Mouse (Mus musculus): ENCODE results near the gene BC049352. TPM values are rescaled to one million over a fixed set of nuclear protein-coding genes. Genes with fewer than 3 reads are reported as not detected.

BC049352 gene
- polyA plus RNA-seq, 2 experiments: not detected

GRCm38 (mm10) chr9:45294210-45295011, 112.6 kb downstream of the BC049352 start:
- Histone ChIP-seq H3K9me3 (ENCODE audit: control insufficient read depth, low read length) (no peaks in the 10 kb centered on the region), H3K27ac (replicated peaks; ENCODE audit: low read depth, low read length) (no peak overlapping the region), H3K4me2 (replicated peaks; ENCODE audit: low read depth, low read length, severe bottlenecking) (no peak overlapping the region), H3K4me3 (replicated peaks; ENCODE audit: low read length) (no peak overlapping the region), H3K9ac (ENCODE audit: low read depth, low read length, severe bottlenecking) (no peak overlapping the region), H3K27me3 (ENCODE audit: control insufficient read depth, insufficient read depth, low read length) (no peaks in the 10 kb centered on the region), H3K36me3 (ENCODE audit: control insufficient read depth, insufficient read depth, low read length) (no peaks in the 10 kb centered on the region), H3K4me1 (ENCODE audit: control insufficient read depth, insufficient read depth, low read length) (no peaks in the 10 kb centered on the region)
- DNase-seq (ENCODE audit: low spot score) (no peak), ATAC-seq (ENCODE audit: low FRiP score, low read depth) (no peak)
- no peak for TF ChIP-seq POLR2A (IDR thresholded peaks at IDR 0.05; ENCODE audit: borderline replicate concordance, extremely low read depth, insufficient read depth, insufficient read length)
- WGBS: 44% methylated on average over 10 of the region's 10 CpGs

GRCm38 (mm10) chr9:45299231-45300006, 117.6 kb downstream of the BC049352 start:
- Histone ChIP-seq H3K9me3 (ENCODE audit: control insufficient read depth, low read length) (no peaks in the 10 kb centered on the region), H3K9ac (ENCODE audit: low read depth, low read length, severe bottlenecking) (no peak overlapping the region), H3K4me3 (replicated peaks; ENCODE audit: low read length) (no peak overlapping the region), H3K36me3 (ENCODE audit: control insufficient read depth, insufficient read depth, low read length) (no peaks in the 10 kb centered on the region), H3K4me2 (replicated peaks; ENCODE audit: low read depth, low read length, severe bottlenecking) (no peak overlapping the region), H3K27me3 (ENCODE audit: control insufficient read depth, insufficient read depth, low read length) (no peaks in the 10 kb centered on the region), H3K4me1 (ENCODE audit: control insufficient read depth, insufficient read depth, low read length) (no peaks in the 10 kb centered on the region), H3K27ac (replicated peaks; ENCODE audit: low read depth, low read length) (no peak overlapping the region)
- no peak for DNase-seq (ENCODE audit: low spot score)
- no peak for ATAC-seq (ENCODE audit: low FRiP score, low read depth)
- no peak for TF ChIP-seq POLR2A (IDR thresholded peaks at IDR 0.05; ENCODE audit: borderline replicate concordance, extremely low read depth, insufficient read depth, insufficient read length)
- 77% methylated on average over 11 of the region's 11 CpGs for WGBS

Small RNA genes within 50 kb of the gene (microRNA-seq; reads per million reads assigned to microRNA genes)
- gene Mir7086: not detected

Other genes starting within 250 kb of the BC049352 start
- 23.9 and 26.4 TPM in 2 replicates for gene Ube4a, start 216.4 kb upstream of the BC049352 start, polyA plus RNA-seq (2012; rRNA removed)
- 30.3 and 33.4 TPM in 2 replicates for gene Ube4a, start 216.4 kb upstream of the BC049352 start, polyA plus RNA-seq (2014; fragmentation: Nextera tagmentation; extraction: Ambion mirVana)
- 0.28 and 0.65 TPM in 2 replicates for gene Cd3g, start 201.6 kb upstream of the BC049352 start, polyA plus RNA-seq (2012; rRNA removed)
- 1.0 and 1.2 TPM in 2 replicates for gene Cd3g, start 201.6 kb upstream of the BC049352 start, polyA plus RNA-seq (2014; fragmentation: Nextera tagmentation; extraction: Ambion mirVana)
- 0.06 TPM in 1 of 2 replicates, not detected in the other for gene Cd3d, start 200.2 kb upstream of the BC049352 start, polyA plus RNA-seq (2012; rRNA removed)
- gene Cd3d, start 200.2 kb upstream of the BC049352 start, polyA plus RNA-seq (2014; fragmentation: Nextera tagmentation; extraction: Ambion mirVana): not detected in 2 replicates
- gene Cd3e, start 172.4 kb upstream of the BC049352 start, polyA plus RNA-seq (2012; rRNA removed): 0.10 and 0.13 TPM in 2 replicates
- gene Cd3e, start 172.4 kb upstream of the BC049352 start, polyA plus RNA-seq (2014; fragmentation: Nextera tagmentation; extraction: Ambion mirVana): 0.07 and 0.25 TPM in 2 replicates
- gene Mpzl2, start 142.2 kb upstream of the BC049352 start, polyA plus RNA-seq (2012; rRNA removed): 21.0 and 22.6 TPM in 2 replicates
- 21.8 and 22.8 TPM in 2 replicates for gene Mpzl2, start 142.2 kb upstream of the BC049352 start, polyA plus RNA-seq (2014; fragmentation: Nextera tagmentation; extraction: Ambion mirVana)
- 1.8 and 2.1 TPM in 2 replicates for gene Mpzl3, start 126.8 kb upstream of the BC049352 start, polyA plus RNA-seq (2012; rRNA removed)
- 3.9 and 4.7 TPM in 2 replicates for gene Mpzl3, start 126.8 kb upstream of the BC049352 start, polyA plus RNA-seq (2014; fragmentation: Nextera tagmentation; extraction: Ambion mirVana)
- gene Jaml, start 102.8 kb upstream of the BC049352 start, polyA plus RNA-seq (2012; rRNA removed): 0.17 and 0.28 TPM in 2 replicates
- 0.30 and 0.43 TPM in 2 replicates for gene Jaml, start 102.8 kb upstream of the BC049352 start, polyA plus RNA-seq (2014; fragmentation: Nextera tagmentation; extraction: Ambion mirVana)
- 6.5 and 6.6 TPM in 2 replicates for gene Scn2b, start 64.2 kb upstream of the BC049352 start, polyA plus RNA-seq (2012; rRNA removed)
- 3.3 and 5.4 TPM in 2 replicates for gene Scn2b, start 64.2 kb upstream of the BC049352 start, polyA plus RNA-seq (2014; fragmentation: Nextera tagmentation; extraction: Ambion mirVana)
- gene Scn4b, start 43.6 kb upstream of the BC049352 start, polyA plus RNA-seq (2012; rRNA removed): 0.14 and 0.17 TPM in 2 replicates
- gene Scn4b, start 43.6 kb upstream of the BC049352 start, polyA plus RNA-seq (2014; fragmentation: Nextera tagmentation; extraction: Ambion mirVana): 0.04 and 0.10 TPM in 2 replicates
- 1.9 and 2.3 TPM in 2 replicates for gene Tmprss4, start 22.1 kb downstream of the BC049352 start, polyA plus RNA-seq (2012; rRNA removed)
- 3.4 and 5.0 TPM in 2 replicates for gene Tmprss4, start 22.1 kb downstream of the BC049352 start, polyA plus RNA-seq (2014; fragmentation: Nextera tagmentation; extraction: Ambion mirVana)
- 1.6 TPM in 2 replicates for gene Il10ra, start 87.1 kb downstream of the BC049352 start, polyA plus RNA-seq (2012; rRNA removed)
- 1.3 and 1.6 TPM in 2 replicates for gene Il10ra, start 87.1 kb downstream of the BC049352 start, polyA plus RNA-seq (2014; fragmentation: Nextera tagmentation; extraction: Ambion mirVana)
- gene Tmprss13, start 137.1 kb downstream of the BC049352 start, polyA plus RNA-seq (2012; rRNA removed): 2.0 and 2.5 TPM in 2 replicates
- 5.5 and 5.9 TPM in 2 replicates for gene Tmprss13, start 137.1 kb downstream of the BC049352 start, polyA plus RNA-seq (2014; fragmentation: Nextera tagmentation; extraction: Ambion mirVana)
- 97.4 and 120 TPM in 2 replicates for gene Fxyd6, start 188.2 kb downstream of the BC049352 start, polyA plus RNA-seq (2012; rRNA removed)
- gene Fxyd6, start 188.2 kb downstream of the BC049352 start, polyA plus RNA-seq (2014; fragmentation: Nextera tagmentation; extraction: Ambion mirVana): 82.7 and 94.3 TPM in 2 replicates
- gene Fxyd2, start 217.7 kb downstream of the BC049352 start, polyA plus RNA-seq (2012; rRNA removed): 6.0 and 8.5 TPM in 2 replicates
- 6.1 and 7.6 TPM in 2 replicates for gene Fxyd2, start 217.7 kb downstream of the BC049352 start, polyA plus RNA-seq (2014; fragmentation: Nextera tagmentation; extraction: Ambion mirVana)
- gene Dscaml1, start 244.6 kb downstream of the BC049352 start, polyA plus RNA-seq (2012; rRNA removed): 1.0 and 1.3 TPM in 2 replicates
- gene Dscaml1, start 244.6 kb downstream of the BC049352 start, polyA plus RNA-seq (2014; fragmentation: Nextera tagmentation; extraction: Ambion mirVana): 0.40 and 0.43 TPM in 2 replicates